Mouse (Mus musculus) thymus, adult 2 months (tissue): ENCODE results near the gene Vmn2r23. TPM values are rescaled to one million over a fixed set of nuclear protein-coding genes. Genes with fewer than 3 reads are reported as not detected.

Experiments
- DNase-seq: peaks from one replicate; pipeline ENCODE4 v3.0.0; 2021
- H3K27ac ChIP-seq: fragments of 200-500 bp; 2 replicates; pipeline ENCODE4 v1.5.1; 2012; ENCODE audit warnings: low read length, control low read depth; ENCODE audit not compliant: control insufficient read depth, insufficient read depth
- H3K27me3 ChIP-seq: fragments of 200-500 bp; 2 replicates; pipeline ENCODE4 v1.6.1; 2012; ENCODE audit warnings: mild to moderate bottlenecking, low read length, moderate library complexity, mixed read lengths; ENCODE audit not compliant: control insufficient read depth, insufficient read depth
- H3K36me3 ChIP-seq: fragments of 200-500 bp; 2 replicates; pipeline ENCODE4 v1.6.1; 2012; ENCODE audit warnings: mild to moderate bottlenecking, low read length, moderate library complexity; ENCODE audit not compliant: control insufficient read depth, insufficient read depth
- H3K4me1 ChIP-seq: fragments of 200-500 bp; replicated peaks from 2 replicates; pipeline ENCODE4 v1.6.1; 2012; ENCODE audit warnings: low read length; ENCODE audit not compliant: control insufficient read depth, insufficient read depth
- H3K4me3 ChIP-seq: fragments of 200-500 bp; 2 replicates; pipeline ENCODE4 v1.5.1; 2012; ENCODE audit warnings: mild to moderate bottlenecking, low read length, control low read depth, moderate library complexity; ENCODE audit not compliant: control insufficient read depth, insufficient read depth
- CTCF ChIP-seq: fragments of 200-500 bp; IDR thresholded peaks from 2 replicates; pipeline ENCODE4 v1.5.1; 2012; ENCODE audit warnings: mild to moderate bottlenecking, control low read depth, low read length, moderate library complexity, borderline replicate concordance; ENCODE audit not compliant: control insufficient read depth, poor library complexity, insufficient read depth; ENCODE audit errors: extremely low read depth
- POLR2A ChIP-seq: fragments of 200-500 bp; IDR thresholded peaks from 2 replicates; pipeline ENCODE4 v1.6.1; 2012; ENCODE audit warnings: mild to moderate bottlenecking, low read length, control low read depth, moderate library complexity; ENCODE audit not compliant: control insufficient read depth, poor library complexity, insufficient read depth; ENCODE audit errors: extremely low read depth
- WGBS: fragments of 180-500 bp; shearing (Covaris S2); methylation state at CpG from one replicate; pipeline ENCODE4 v1.1.7; 2018; 5-methylcytosine and 5-hydroxymethylcytosine counted together
- polyA plus RNA-seq: library from polyadenylated mRNA; depleted of rRNA; stranded (reverse); fragments of >200 nt; gene quantifications from 2 replicates; pipeline ENCODE4 v1.2.3, GENCODE M21; 2012; rRNA removed

Gene Vmn2r23
- polyA plus RNA-seq, 1 experiment: not detected

DNA sequence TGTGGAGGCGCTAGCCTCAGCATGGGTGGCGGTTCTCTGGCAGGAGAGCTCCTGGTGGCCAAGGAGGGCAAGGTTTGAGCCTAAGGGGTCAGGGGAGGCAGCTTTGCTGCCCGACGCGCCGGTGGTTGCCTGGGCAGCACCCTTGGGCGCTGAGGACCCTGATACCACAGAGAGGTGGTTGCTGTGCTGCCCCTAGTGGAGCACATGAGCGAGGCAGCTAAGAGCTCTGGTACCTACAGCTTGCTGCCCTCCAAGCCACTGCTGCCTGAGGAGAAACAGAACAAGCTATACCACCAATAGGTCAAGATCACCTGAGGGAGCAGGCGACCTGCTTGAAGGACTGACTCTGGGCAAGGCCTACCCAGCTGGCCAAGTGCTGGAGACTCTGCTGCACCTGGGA is 91.3 kb downstream of the Vmn2r23 start:
- Histone ChIP-seq H3K4me1 (no peaks in the 10 kb centered on the region), H3K4me3 (no peak overlapping the region), H3K36me3 (no peaks in the 10 kb centered on the region), H3K27ac (no peak overlapping the region), H3K27me3 (no peaks in the 10 kb centered on the region)
- TF ChIP-seq CTCF: no peak
- no peak for TF ChIP-seq POLR2A
- DNase-seq: peak; percentile 1
- 57% methylated on average over 9 of the region's 9 CpGs for WGBS

Other genes with a start within 250 kb of the Vmn2r23 start
- gene Vmn2r21, start 169.3 kb upstream of the Vmn2r23 start, polyA plus RNA-seq: not detected in 2 replicates
- gene Vmn2r22, start 51.9 kb upstream of the Vmn2r23 start, polyA plus RNA-seq: not detected in 2 replicates
- gene Vmn2r24, start 76.2 kb downstream of the Vmn2r23 start, polyA plus RNA-seq: not detected in 2 replicates
- gene Vmn2r25, start 150.8 kb downstream of the Vmn2r23 start, polyA plus RNA-seq: not detected in 2 replicates